Mouse (Mus musculus) CH12.LX (cell line): Measurements from ENCODE around the gene Pdcd10. TPM values are rescaled to one million over a fixed set of nuclear protein-coding genes. Genes with fewer than 3 reads are reported as not detected.

Source experiments
- DNase-seq: peaks from one replicate; pipeline ENCODE4 v3.0.0-alpha.2; 2013; ENCODE audit errors: extremely low read depth
- H3K27ac ChIP-seq: 2 replicates; pipeline ENCODE4 v1.5.1; 2012; ENCODE audit warnings: low read depth, mild to moderate bottlenecking, control low read depth, moderate library complexity; ENCODE audit not compliant: insufficient read depth
- H3K27me3 ChIP-seq: replicated peaks from 2 replicates; pipeline ENCODE3; 2012; ENCODE audit warnings: inconsistent platforms
- H3K36me3 ChIP-seq, 2 experiments: replicated peaks in 1 of 2; 2 replicates each; pipeline versions ENCODE3 to v1.6.1; 2012; ENCODE audit warnings: inconsistent platforms in 1 of 2, low read length in 1 of 2, mild to moderate bottlenecking in 1 of 2, mixed read lengths in 1 of 2, moderate library complexity in 1 of 2; ENCODE audit not compliant: control insufficient read depth in 1 of 2, insufficient read depth in 1 of 2
- H3K4me1 ChIP-seq, 2 experiments: 2 replicates each; pipeline ENCODE4 v1.6.1; 2012; ENCODE audit warnings: inconsistent platforms in 1 of 2, moderate library complexity in 1 of 2; ENCODE audit not compliant: insufficient read depth in 2 of 2, control insufficient read depth in 1 of 2
- H3K4me2 ChIP-seq: 2 replicates; pipeline ENCODE4 v1.6.1; 2012; ENCODE audit warnings: low read depth, mild to moderate bottlenecking, control low read depth; ENCODE audit not compliant: poor library complexity, insufficient read depth, severe bottlenecking
- H3K4me3 ChIP-seq, 3 experiments: fragments of 150-350 bp in 1 of 3; sonication (generic) in 1 of 3; replicated peaks in 1 of 3; 2 replicates each; pipeline versions ENCODE3 to v1.5.1; 2011 to 2012; ENCODE audit warnings: low read depth in 2 of 3, low read length in 2 of 3, mild to moderate bottlenecking in 2 of 3, moderate library complexity in 2 of 3, control low read depth in 1 of 3, improper control_type of control experiment in 1 of 3, inconsistent platforms in 1 of 3, mixed read lengths in 1 of 3; ENCODE audit not compliant: poor library complexity in 1 of 3
- H3K79me2 ChIP-seq: replicated peaks from 2 replicates; pipeline ENCODE4 v1.6.1; 2012; ENCODE audit warnings: mild to moderate bottlenecking, moderate library complexity; ENCODE audit not compliant: control insufficient read depth, poor library complexity, insufficient read depth, severe bottlenecking; ENCODE audit errors: extremely low read depth
- H3K9ac ChIP-seq: 2 replicates; pipeline ENCODE4 v1.6.1; 2012; ENCODE audit warnings: low read depth, mild to moderate bottlenecking, control low read depth, moderate library complexity; ENCODE audit not compliant: insufficient read depth
- H3K9me3 ChIP-seq: replicated peaks from 2 replicates; pipeline ENCODE3; 2012; ENCODE audit warnings: low read length, inconsistent platforms, mixed read lengths
- CHD2 ChIP-seq: IDR thresholded peaks from 2 replicates; pipeline ENCODE4 v1.6.1; 2011; ENCODE audit warnings: low read length, improper control_type of control experiment
- CTCF ChIP-seq, 2 experiments: IDR thresholded peaks in 1 of 2; conservative IDR thresholded peaks in 1 of 2; 2 replicates each; pipeline ENCODE4 v1.5.1; 2011 to 2012; ENCODE audit warnings: low read depth in 2 of 2, low read length in 2 of 2, improper control_type of control experiment in 1 of 2, inconsistent platforms in 1 of 2, mild to moderate bottlenecking in 1 of 2, moderate library complexity in 1 of 2
- EP300 ChIP-seq: IDR thresholded peaks from 2 replicates; pipeline ENCODE4 v1.6.1; 2011; ENCODE audit warnings: low read length, improper control_type of control experiment
- ETS1 ChIP-seq: conservative IDR thresholded peaks from 2 replicates; pipeline ENCODE4 v1.6.1; 2012; ENCODE audit warnings: low read depth, mild to moderate bottlenecking, inconsistent platforms, low read length, improper control_type of control experiment, moderate library complexity
- GABPA ChIP-seq: IDR thresholded peaks from 2 replicates; pipeline ENCODE4 v1.6.1; 2012; ENCODE audit warnings: low read depth, low read length, improper control_type of control experiment, inconsistent platforms; ENCODE audit not compliant: insufficient replicate concordance
- HCFC1 ChIP-seq: IDR thresholded peaks from 2 replicates; pipeline ENCODE4 v1.6.1; 2012; ENCODE audit warnings: low read depth, mild to moderate bottlenecking, inconsistent platforms, low read length, improper control_type of control experiment
- KAT2A ChIP-seq: IDR thresholded peaks from 2 replicates; pipeline ENCODE4 v1.6.1; 2012; ENCODE audit warnings: low read length, improper control_type of control experiment, inconsistent platforms; ENCODE audit not compliant: insufficient replicate concordance
- MAFK ChIP-seq: IDR thresholded peaks from 2 replicates; pipeline ENCODE4 v1.6.1; 2011; ENCODE audit warnings: low read length, improper control_type of control experiment; ENCODE audit not compliant: insufficient replicate concordance
- MAX ChIP-seq: IDR thresholded peaks from 2 replicates; pipeline ENCODE4 v1.6.1; 2011; ENCODE audit warnings: low read length, improper control_type of control experiment
- MAZ ChIP-seq: IDR thresholded peaks from 2 replicates; pipeline ENCODE4 v1.6.1; 2012; ENCODE audit warnings: low read depth, mild to moderate bottlenecking, inconsistent platforms, low read length, improper control_type of control experiment, moderate library complexity
- MEF2A ChIP-seq: IDR thresholded peaks from 2 replicates; pipeline ENCODE4 v1.6.1; 2014; ENCODE audit warnings: low read depth, mild to moderate bottlenecking, inconsistent platforms, low read length, improper control_type of control experiment, borderline replicate concordance
- MXI1 ChIP-seq: IDR thresholded peaks from 2 replicates; pipeline ENCODE4 v1.6.1; 2011; ENCODE audit warnings: mild to moderate bottlenecking, low read depth, low read length, improper control_type of control experiment
- MYC ChIP-seq: IDR thresholded peaks from 2 replicates; pipeline ENCODE4 v1.6.1; 2011; ENCODE audit warnings: low read depth, mild to moderate bottlenecking, improper control_type of control experiment, low read length
- NELFE ChIP-seq: IDR thresholded peaks from 2 replicates; pipeline ENCODE4 v1.6.1; 2011; ENCODE audit warnings: low read depth, low read length, improper control_type of control experiment
- PAX5 ChIP-seq: IDR thresholded peaks from 2 replicates; pipeline ENCODE4 v1.6.1; 2012; ENCODE audit warnings: low read length, inconsistent platforms, mixed read lengths
- POLR2A ChIP-seq: IDR thresholded peaks from 2 replicates; pipeline ENCODE4 v1.6.1; 2011; ENCODE audit warnings: low read depth, mild to moderate bottlenecking, improper control_type of control experiment, low read length
- RCOR1 ChIP-seq: conservative IDR thresholded peaks from 2 replicates; pipeline ENCODE4 v1.6.1; 2012; ENCODE audit warnings: low read depth, mild to moderate bottlenecking, inconsistent platforms, low read length, improper control_type of control experiment
- SIN3A ChIP-seq: IDR thresholded peaks from 2 replicates; pipeline ENCODE4 v1.6.1; 2012; ENCODE audit warnings: low read length, improper control_type of control experiment, inconsistent platforms
- TBP ChIP-seq: conservative IDR thresholded peaks from 2 replicates; pipeline ENCODE4 v1.6.1; 2011; ENCODE audit warnings: low read depth, low read length, improper control_type of control experiment
- TCF12 ChIP-seq: IDR thresholded peaks from 2 replicates; pipeline ENCODE4 v1.6.1; 2014; ENCODE audit warnings: low read depth, mild to moderate bottlenecking, inconsistent platforms, low read length, improper control_type of control experiment
- UBTF ChIP-seq: IDR thresholded peaks from 2 replicates; pipeline ENCODE4 v1.6.1; 2012; ENCODE audit warnings: low read depth, mild to moderate bottlenecking, inconsistent platforms, low read length, improper control_type of control experiment, moderate library complexity
- USF2 ChIP-seq: conservative IDR thresholded peaks from 2 replicates; pipeline ENCODE4 v1.6.1; 2011; ENCODE audit warnings: low read depth, low read length, improper control_type of control experiment
- ZMIZ1 ChIP-seq: IDR thresholded peaks from 2 replicates; pipeline ENCODE4 v1.6.1; 2012; ENCODE audit warnings: low read depth, mild to moderate bottlenecking, inconsistent platforms, low read length, improper control_type of control experiment
- ZNF384 ChIP-seq: IDR thresholded peaks from 2 replicates; pipeline ENCODE4 v1.6.1; 2012; ENCODE audit warnings: low read depth, low read length, improper control_type of control experiment, inconsistent platforms
- dilution Hi-C: fragments of 300-500 bp; cut with MboI; formaldehyde crosslinking; loops from 2 replicates; pipeline ENCODE4 v1.14.3; 2020; ENCODE audit warnings: low sequenced_read_pairs; ENCODE audit not compliant: extremely low pct_unique_long_range_greater_than_20kb, extremely low pct_ligation_motif_present
- in situ Hi-C: fragments of 300-500 bp; cut with MboI; formaldehyde crosslinking; loops from 3 replicates; pipeline ENCODE4 v1.14.3; 2019; ENCODE audit warnings: low sequenced_read_pairs, low pct_ligation_motif_present, low pct_unique_long_range_greater_than_20kb, mixed read lengths
- polyA plus RNA-seq: library from polyadenylated mRNA; unstranded; fragments of >175 nt; gene quantifications from 2 replicates; pipeline ENCODE4 v1.2.1, GENCODE M21; 2012; ENCODE audit warnings: low read depth; ENCODE audit not compliant: insufficient read length
- total RNA-seq, 2 experiments: library from RNA; depleted of rRNA; stranded (reverse); fragments of 300-350 nt in 1 of 2; fragments of >200 nt in 1 of 2; gene quantifications; 2 replicates each; pipeline ENCODE4 v1.2.3; 2012 to 2014

Pdcd10 gene
- total and polyA plus RNA-seq, 3 experiments = 37.1 to 142 (median 73.6) TPM

DNA sequence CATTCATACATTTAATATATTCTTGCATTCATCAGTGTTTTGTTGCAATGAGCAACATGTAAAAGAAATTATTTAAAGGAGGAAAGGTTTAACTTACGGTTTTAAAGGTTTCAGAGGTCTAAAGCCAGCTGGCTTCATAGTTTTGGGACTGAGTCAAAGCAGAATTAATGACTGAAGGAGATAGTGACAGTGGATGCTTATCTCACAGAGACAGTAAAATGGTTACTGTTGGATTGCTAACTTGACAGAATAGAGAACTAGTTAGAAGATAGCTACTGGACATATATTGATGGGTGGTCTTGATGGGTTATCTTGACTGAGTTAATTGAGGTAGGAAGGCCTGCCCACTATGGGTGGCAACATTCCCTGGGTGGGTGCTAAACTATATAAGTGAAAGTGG is 18.9 kb upstream of the Pdcd10 start:
- in situ Hi-C loops (no loop called here), dilution Hi-C loops (no loop called here)
- H3K9me3 ChIP-seq = no peaks in the 10 kb centered on the region
- peaks cover 0 to 14% of the 10 kb centered on the region in 2 experiments; a peak in 1 of 4 replicates for H3K4me1 ChIP-seq
- no peaks in the 10 kb centered on the region for H3K36me3 ChIP-seq
- DNase-seq = no peak
- no peak for TF ChIP-seq RCOR1
- TF ChIP-seq MAZ = no peak
- no peak for TF ChIP-seq ZNF384
- TF ChIP-seq TBP = no peak
- TF ChIP-seq MAFK = no peak
- TF ChIP-seq POLR2A = no peak
- TF ChIP-seq CTCF (conservative IDR thresholded peaks at IDR 0.05 in 1 of 2, IDR thresholded peaks at IDR 0.05 in 1 of 2; ENCODE audit: low read depth in 2 of 2, low read length in 2 of 2) = no peak
- no peak for TF ChIP-seq SIN3A
- TF ChIP-seq GABPA = no peak
- no peak for TF ChIP-seq USF2
- H3K27me3 ChIP-seq = no peaks in the 10 kb centered on the region
- H3K27ac ChIP-seq = no peak overlapping the region
- H3K4me2 ChIP-seq = no peak overlapping the region
- H3K79me2 ChIP-seq = no peaks in the 10 kb centered on the region
- H3K4me3 ChIP-seq = no peak overlapping the region
- no peak overlapping the region for H3K9ac ChIP-seq

GRCm38 (mm10) chr3:75574074-75574473 is 17.4 kb upstream of the Pdcd10 start:
- peak; percentile 23 for DNase-seq
- dilution Hi-C loops = no loop called here

DNA sequence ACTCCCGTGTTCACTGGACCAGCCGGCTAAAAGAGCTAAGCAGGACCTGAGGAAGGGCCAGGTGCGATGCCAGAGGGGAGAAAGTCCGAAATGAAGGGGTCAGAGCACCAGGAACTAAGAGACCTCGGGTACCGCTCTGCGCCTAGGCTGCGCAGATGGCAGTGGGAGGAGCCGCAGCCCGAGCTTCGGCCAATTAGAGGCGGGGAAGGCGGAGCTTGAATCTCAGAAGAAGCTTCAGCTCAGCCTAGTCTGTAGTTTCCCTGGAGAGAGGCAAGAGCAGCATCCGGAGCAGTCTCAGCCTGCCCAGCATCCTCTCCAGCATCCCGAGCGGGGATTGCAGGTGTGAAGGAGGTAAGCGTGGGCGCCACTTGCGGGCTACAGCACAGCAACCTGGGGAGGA is 636 bp upstream of the Pdcd10 start, which contains the start of gene Serpini1:
Gene Serpini1, plus strand, starts transcription at position 256 of the 400 bp plus-strand sequence.
- peak within 1 kb of the TSS; percentile 26 for H3K27ac ChIP-seq
- H3K9ac ChIP-seq = peak within 1 kb of the TSS; percentile 76
- peaks cover 16% of the 10 kb centered on the region for H3K79me2 ChIP-seq
- peak within 1 kb of the TSS; percentile 76 to 96 (median 77) for H3K4me3 ChIP-seq
- in situ Hi-C loops = no loop called here
- DNase-seq = peak; percentile 92
- H3K27me3 ChIP-seq = no peaks in the 10 kb centered on the region
- dilution Hi-C loops = no loop called here
- H3K4me1 ChIP-seq = peaks cover 2 to 24% of the 10 kb centered on the region in 2 experiments; a peak in 2 of 4 replicates
- H3K9me3 ChIP-seq = no peaks in the 10 kb centered on the region
- H3K4me2 ChIP-seq = peak within 1 kb of the TSS; percentile 35
- H3K36me3 ChIP-seq = peaks cover 0 to 2% of the 10 kb centered on the region in 2 experiments
- TF ChIP-seq MYC (no peak), KAT2A (no peak), MAZ (no peak), EP300 (no peak), PAX5 (no peak), NELFE (0 out of 2 replicates have a peak, but pooled peaks have one; percentile 28), HCFC1 (no peak), CHD2 (no peak), MXI1 (no peak; the same call in 1 of the 2 replicates), USF2 (no peak), TBP (peak; percentile 87), ZMIZ1 (no peak), UBTF (no peak), MAX (no peak), MEF2A (no peak), ETS1 (no peak), TCF12 (peak; percentile 82)

More at GRCm38 (mm10) chr3:75574074-75574473, 17.4 kb upstream of the Pdcd10 start:
- Histone ChIP-seq H3K27ac (no peak overlapping the region), H3K4me3 (no peak overlapping the region), H3K9ac (peak overlapping the region; percentile 19; the same call in 1 of the 2 replicates), H3K4me2 (peak overlapping the region; percentile 67), H3K36me3 (no peaks in the 10 kb centered on the region), H3K4me1 (peaks cover 0 to 14% of the 10 kb centered on the region in 2 experiments; a peak in 1 of 4 replicates), H3K9me3 (no peaks in the 10 kb centered on the region), H3K79me2 (no peaks in the 10 kb centered on the region), H3K27me3 (no peaks in the 10 kb centered on the region)
- in situ Hi-C loops = no loop called here
- TF ChIP-seq POLR2A (no peak), MYC (no peak), TBP (no peak), ZNF384 (no peak), ETS1 (peak; percentile 64), UBTF (no peak), EP300 (peak; percentile 54; the same call in 1 of the 2 replicates), TCF12 (0 out of 2 replicates have a peak, but pooled peaks have one; percentile 13), USF2 (no peak)
